In the genomic region with DNA sequence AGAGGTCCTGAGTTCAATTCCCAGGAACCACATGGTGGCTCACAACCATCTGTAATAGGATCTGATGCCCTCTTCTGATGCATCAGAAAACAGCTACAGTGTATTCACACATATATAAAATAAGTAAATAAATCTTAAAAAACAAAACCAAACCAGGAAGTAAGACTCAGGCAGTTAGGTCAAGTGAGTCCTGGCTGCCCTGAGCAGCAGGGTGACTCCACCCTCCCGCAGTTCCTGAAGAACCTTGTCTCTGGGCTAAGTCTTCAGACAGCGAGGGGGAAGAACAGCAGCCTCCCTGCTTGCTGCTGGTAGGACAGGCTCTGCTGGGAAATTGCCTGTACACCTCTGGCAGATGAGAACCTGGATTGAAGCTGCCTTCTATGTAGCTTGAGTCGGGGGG, we compare ENCODE assay signal across 9 mouse cellular contexts. TPM values are rescaled to one million over a fixed set of nuclear protein-coding genes. Genes with fewer than 3 reads are reported as not detected.
A peak's percentile ranks its signal among the peaks of the same experiment; 100 is the strongest.
DNase-seq lines count a peak whose midpoint lies in the region; ATAC-seq lines count a peak whose summit lies in the region.
"Had no signal": no experiment of that assay in that cellular context is flagged by ENCODE, and none has a peak within 500 bp of the region (broad histone marks: within the 10 kb centered on the region; RNA-seq: fewer than 3 reads in every experiment).

No protein-coding gene starts in this region.

- no peak for DNase-seq in heart, adult 11 months
- peak; percentile 4 for DNase-seq in NIH3T3 (ENCODE audit: low read depth)
- DNase-seq in intestine, embryonic 14.5 days (ENCODE audit: low spot score), result no peak
- DNase-seq in adrenal gland, postnatal 4 days (ENCODE audit: low spot score in 2 of 2), result no peak
- no peak for DNase-seq in thymus, postnatal 14 days
- no peak for DNase-seq in ovary, postnatal 36 days (ENCODE audit: low spot score)
- DNase-seq: kidney, postnatal 4 days had no signal

- ATAC-seq in heart, embryonic 11.5 days (replicated peaks; ENCODE audit: insufficient number of reproducible peaks, low FRiP score, low TSS enrichment), result no peak
- ATAC-seq in intestine, embryonic 14.5 days (replicated peaks; ENCODE audit: low FRiP score, low TSS enrichment, low read depth), result no peak
- ATAC-seq in midbrain, embryonic 13.5 days, result no peak

- peaks cover 3% of the 10 kb centered on the region; the same call in 1 of the 2 replicates for H3K27me3 ChIP-seq in heart, embryonic 11.5 days (ENCODE audit: control insufficient read depth, insufficient read depth, low read length)
- H3K27me3 ChIP-seq in intestine, embryonic 14.5 days (replicated peaks; ENCODE audit: control insufficient read depth, insufficient read depth, low read length), result no peaks in the 10 kb centered on the region
- H3K27me3 ChIP-seq in midbrain, embryonic 13.5 days, result peaks cover 22% of the 10 kb centered on the region

- H3K36me3 ChIP-seq in heart, embryonic 11.5 days (ENCODE audit: control insufficient read depth, insufficient read depth, low read length), result peaks cover 30% of the 10 kb centered on the region
- peaks cover 48% of the 10 kb centered on the region for H3K36me3 ChIP-seq in intestine, embryonic 14.5 days (ENCODE audit: control insufficient read depth, insufficient read depth, low read length)
- peaks cover 49% of the 10 kb centered on the region for H3K36me3 ChIP-seq in midbrain, embryonic 13.5 days

- 64% methylated on average over 3 of the region's 3 CpGs for WGBS in heart, embryonic 11.5 days (ENCODE audit: insufficient replicate concordance)
- 68% methylated on average over 3 of the region's 3 CpGs for WGBS in intestine, embryonic 14.5 days
- 84% methylated on average over 3 of the region's 3 CpGs for WGBS in midbrain, embryonic 13.5 days

- H3K9ac ChIP-seq in heart, embryonic 11.5 days (ENCODE audit: low read depth, low read length), result peak overlapping the region; percentile 97; the same call in 1 of the 2 replicates
- H3K9ac ChIP-seq in intestine, embryonic 14.5 days (ENCODE audit: low read length), result peak overlapping the region; percentile 30; the same call in 1 of the 2 replicates
- H3K9ac ChIP-seq in midbrain, embryonic 13.5 days (replicated peaks), result 0 out of 2 replicates have a peak overlapping the region, but pooled peaks have one; percentile 39

- H3K27ac ChIP-seq in heart, embryonic 11.5 days (ENCODE audit: low read depth, low read length), result no peak overlapping the region
- H3K27ac ChIP-seq in intestine, embryonic 14.5 days (ENCODE audit: low read depth), result no peak overlapping the region
- no peak overlapping the region for H3K27ac ChIP-seq in midbrain, embryonic 13.5 days

- H3K4me3 ChIP-seq in heart, embryonic 11.5 days (ENCODE audit: low read depth, low read length), result peak overlapping the region; percentile 84
- H3K4me3 ChIP-seq in intestine, embryonic 14.5 days (ENCODE audit: low read depth, low read length), result peak overlapping the region; percentile 57; the same call in 1 of the 2 replicates
- peak overlapping the region; percentile 60 for H3K4me3 ChIP-seq in midbrain, embryonic 13.5 days (replicated peaks)

- no peaks in the 10 kb centered on the region for H3K9me3 ChIP-seq in heart, embryonic 11.5 days (replicated peaks; ENCODE audit: control insufficient read depth, low read length)
- no peaks in the 10 kb centered on the region for H3K9me3 ChIP-seq in intestine, embryonic 14.5 days (ENCODE audit: control insufficient read depth, low read length)
- no peaks in the 10 kb centered on the region for H3K9me3 ChIP-seq in midbrain, embryonic 13.5 days

- H3K4me1 ChIP-seq in heart, embryonic 11.5 days (ENCODE audit: control insufficient read depth, insufficient read depth, low read length), result peaks cover 35% of the 10 kb centered on the region
- H3K4me1 ChIP-seq in intestine, embryonic 14.5 days (replicated peaks; ENCODE audit: control insufficient read depth, insufficient read depth, low read length), result peaks cover 34% of the 10 kb centered on the region
- H3K4me1 ChIP-seq in midbrain, embryonic 13.5 days (replicated peaks), result peaks cover 42% of the 10 kb centered on the region

- H3K4me2 ChIP-seq in heart, embryonic 11.5 days, result peak overlapping the region; percentile 98
- peak overlapping the region; percentile 83 for H3K4me2 ChIP-seq in intestine, embryonic 14.5 days (ENCODE audit: low read length)
- peak overlapping the region; percentile 95 for H3K4me2 ChIP-seq in midbrain, embryonic 13.5 days (replicated peaks)

RNA-seq across cellular contexts. Expression of a gene that starts 5.0 kb away (rescaled TPM):
- polyA plus RNA-seq in heart, embryonic 11.5 days (2014; fragmentation: Nextera tagmentation; extraction: Ambion mirVana), result 38.9 and 45.7 TPM in 2 replicates
- 54.4 and 59.9 TPM in 2 replicates for polyA plus RNA-seq in intestine, embryonic 14.5 days (2014; fragmentation: Nextera tagmentation; extraction: Ambion mirVana)
- polyA plus RNA-seq in midbrain, embryonic 13.5 days (2015; fragmentation: Nextera tagmentation; extraction: Ambion mirVana), result 38.6 and 39.5 TPM in 2 replicates
- total RNA-seq in adrenal gland, postnatal 4 days (2021), result 10 to 100 TPM; 34.9 to 37.6 TPM

RNA-seq across cellular contexts. Expression of a gene that starts 6.7 kb away (rescaled TPM):
- 60.4 and 63.3 TPM in 2 replicates for polyA plus RNA-seq in heart, embryonic 11.5 days (2014; fragmentation: Nextera tagmentation; extraction: Ambion mirVana)
- polyA plus RNA-seq in intestine, embryonic 14.5 days (2014; fragmentation: Nextera tagmentation; extraction: Ambion mirVana), result 42.8 and 45.1 TPM in 2 replicates
- 93.2 and 109 TPM in 2 replicates for polyA plus RNA-seq in midbrain, embryonic 13.5 days (2015; fragmentation: Nextera tagmentation; extraction: Ambion mirVana)
- 10 to 100 TPM; 31.8 to 33.8 TPM for total RNA-seq in adrenal gland, postnatal 4 days (2021)

RNA-seq across cellular contexts. Expression of a gene that starts 9.2 kb away (rescaled TPM):
- not detected in 2 replicates for polyA plus RNA-seq in heart, embryonic 11.5 days (2014; fragmentation: Nextera tagmentation; extraction: Ambion mirVana)
- 0.54 TPM in 1 of 2 replicates, not detected in the other for polyA plus RNA-seq in intestine, embryonic 14.5 days (2014; fragmentation: Nextera tagmentation; extraction: Ambion mirVana)
- 1.1 and 1.5 TPM in 2 replicates for polyA plus RNA-seq in midbrain, embryonic 13.5 days (2015; fragmentation: Nextera tagmentation; extraction: Ambion mirVana)
- 1 to 10 TPM in 1 of 2 experiments, under 1 TPM in 1; 0.71 to 1.6 TPM for total RNA-seq in adrenal gland, postnatal 4 days (2021)

RNA-seq across cellular contexts. Expression of a gene that starts 11.4 kb away (rescaled TPM):
- 105 and 117 TPM in 2 replicates for polyA plus RNA-seq in heart, embryonic 11.5 days (2014; fragmentation: Nextera tagmentation; extraction: Ambion mirVana)
- 107 and 114 TPM in 2 replicates for polyA plus RNA-seq in intestine, embryonic 14.5 days (2014; fragmentation: Nextera tagmentation; extraction: Ambion mirVana)
- 98.9 and 106 TPM in 2 replicates for polyA plus RNA-seq in midbrain, embryonic 13.5 days (2015; fragmentation: Nextera tagmentation; extraction: Ambion mirVana)
- total RNA-seq in adrenal gland, postnatal 4 days (2021), result 10 to 100 TPM; 39.4 to 47.2 TPM

RNA-seq across cellular contexts. Expression of a gene that starts 14.3 kb away (rescaled TPM):
- polyA plus RNA-seq in heart, embryonic 11.5 days (2014; fragmentation: Nextera tagmentation; extraction: Ambion mirVana), result 26.8 TPM in 2 replicates
- polyA plus RNA-seq in intestine, embryonic 14.5 days (2014; fragmentation: Nextera tagmentation; extraction: Ambion mirVana), result 34.8 and 42.2 TPM in 2 replicates
- 67.7 and 70.8 TPM in 2 replicates for polyA plus RNA-seq in midbrain, embryonic 13.5 days (2015; fragmentation: Nextera tagmentation; extraction: Ambion mirVana)
- total RNA-seq in adrenal gland, postnatal 4 days (2021), result 10 to 100 TPM; 18.8 to 19.6 TPM

Comparison
In these comparisons a context has a peak if more than half of its experiments do, and no peak if none do; other contexts are left out.
1. H3K9ac ChIP-seq: peak in every context shown above with its lines; median percentile 97 in heart, embryonic 11.5 days; 39 in midbrain, embryonic 13.5 days; 30 in intestine, embryonic 14.5 days.